Mouse (Mus musculus) cerebellum, postnatal 4 days (tissue): ENCODE data around the gene H2-Q6.
"Not testable (repeated sequence)": the region's sequence is repeated elsewhere in the genome, so short reads cannot be mapped to it uniquely, and the experiment has no call there.

Experiments
- DNase-seq, 2 experiments: peaks; one replicate each; pipeline ENCODE4 v3.0.0; 2022; ENCODE audit warnings: low spot score in 2 of 2, mixed read lengths in 1 of 2

H2-Q6 gene

GRCm38 (mm10) chr17:35434836-35435235, 10.2 kb downstream of the H2-Q6 start:
- peak in 1 of 2 experiments; percentile 72 for DNase-seq

- DNase-seq: not testable (repeated sequence)
These were observed 10.9 kb downstream of the H2-Q6 start for GRCm38 (mm10) chr17:35435577-35435976.

- DNase-seq: not testable (repeated sequence)
These were observed 12.8 kb downstream of the H2-Q6 start for GRCm38 (mm10) chr17:35437386-35437936.

GRCm38 (mm10) chr17:35438395-35438794, 13.7 kb downstream of the H2-Q6 start:
- not testable (repeated sequence) for DNase-seq

- DNase-seq: peak in 1 of 2 experiments; percentile 68
These were observed 14.2 kb downstream of the H2-Q6 start, which contains the start of gene H2-Q7 for GRCm38 (mm10) chr17:35438885-35439284. Gene H2-Q7, plus strand, starts transcription at chr17:35439155.

- DNase-seq: peak in 1 of 2 experiments; percentile 24
These were observed 14.7 kb downstream of the H2-Q6 start for GRCm38 (mm10) chr17:35439295-35439747.

GRCm38 (mm10) chr17:35439925-35440645, 15.4 kb downstream of the H2-Q6 start:
- not testable (repeated sequence) for DNase-seq

GRCm38 (mm10) chr17:35442376-35442775, 17.7 kb downstream of the H2-Q6 start:
- not testable (repeated sequence) for DNase-seq

- DNase-seq: not testable (repeated sequence)
These were observed 19.9 kb downstream of the H2-Q6 start for GRCm38 (mm10) chr17:35444510-35444909.

GRCm38 (mm10) chr17:35458247-35458646, 33.6 kb downstream of the H2-Q6 start:
- not testable (repeated sequence) for DNase-seq

- DNase-seq: not testable (repeated sequence)
These were observed 36.1 kb downstream of the H2-Q6 start for GRCm38 (mm10) chr17:35460513-35461341.

- peak in 1 of 2 experiments; percentile 20 for DNase-seq
These were observed 41.0 kb downstream of the H2-Q6 start for GRCm38 (mm10) chr17:35465651-35466050.

- DNase-seq: not testable (repeated sequence)
These were observed 44.3 kb downstream of the H2-Q6 start for GRCm38 (mm10) chr17:35468936-35469335.

GRCm38 (mm10) chr17:35469842-35470751, 45.4 kb downstream of the H2-Q6 start, which contains the start of gene H2-Q10:
Gene H2-Q10, plus strand, starts transcription at chr17:35470089.
- no peak for DNase-seq
